Mouse (Mus musculus): ENCODE data around the gene Syk.

DNA sequence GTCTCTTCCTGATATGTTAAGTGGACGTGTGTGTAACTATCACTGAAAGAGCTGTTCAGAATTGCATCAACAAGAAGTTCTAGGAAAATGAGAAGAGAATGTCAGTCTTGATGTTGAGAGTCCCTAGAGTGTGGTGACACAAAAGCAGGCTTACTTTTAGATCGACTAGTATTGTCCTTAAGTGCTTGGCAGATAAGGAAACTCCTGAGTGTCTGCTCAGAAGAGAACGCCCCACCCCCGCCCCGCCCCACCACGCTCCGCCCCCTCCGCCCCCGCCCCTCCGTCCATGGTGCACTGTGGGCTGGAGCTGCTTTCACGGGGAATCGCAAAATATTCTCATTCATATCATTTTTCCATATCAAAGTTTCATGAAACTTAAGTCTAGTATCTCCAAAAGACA, 91.9 kb downstream of the Syk start:
- TF ChIP-seq FLI1 (IDR thresholded peaks at IDR 0.05; ENCODE audit: low read length) (no peak), GATA1 (IDR thresholded peaks at IDR 0.05; ENCODE audit: borderline replicate concordance, low read length) (no peak)

Data from megakaryocyte, embryonic 14.5 days (primary cell).